ENCODE assay signal across 28 mouse cellular contexts in the genomic region with DNA sequence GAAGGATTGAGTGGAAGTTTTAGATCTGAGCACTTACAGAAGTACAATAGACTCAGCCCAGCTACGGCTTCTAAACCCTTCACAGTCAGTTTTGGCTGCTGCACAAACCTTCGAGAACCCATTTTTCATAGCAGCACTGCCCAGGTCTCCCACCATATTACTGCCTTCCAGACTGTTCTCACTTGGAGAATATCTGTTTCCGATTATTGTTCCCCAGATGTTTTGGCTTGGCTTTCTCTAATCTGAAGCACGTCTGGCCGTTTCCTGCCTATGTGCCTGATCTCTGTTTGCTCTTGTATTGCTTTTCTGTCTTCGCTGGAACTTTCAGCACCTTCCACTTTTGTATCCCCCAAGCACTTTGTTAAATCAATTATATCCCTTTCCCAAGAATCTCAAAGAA.
A peak's percentile ranks its signal among the peaks of the same experiment; 100 is the strongest.
DNase-seq lines count a peak whose midpoint lies in the region; ATAC-seq and TF ChIP-seq lines count a peak whose summit lies in the region.
"Had no signal": no experiment of that assay in that cellular context is flagged by ENCODE, and none has a peak within 500 bp of the region (broad histone marks: within the 10 kb centered on the region; RNA-seq: fewer than 3 reads in every experiment).

No protein-coding gene starts in this region.

- ATAC-seq in heart, embryonic 16.5 days (replicated peaks; ENCODE audit: extremely low read depth, insufficient read depth, low FRiP score), result peak; percentile 45
- ATAC-seq in lung, embryonic 14.5 days (ENCODE audit: insufficient read depth), result no peak
- ATAC-seq in lung, postnatal 0 days, result no peak
- ATAC-seq: activated CD4-positive, CD25-positive, alpha-beta regulatory T cell, adult 4 months; forebrain, postnatal 0 days had no signal

- no peak overlapping the region for H3K4me3 ChIP-seq in heart, embryonic 16.5 days (ENCODE audit: low read length)
- H3K4me3 ChIP-seq in lung, embryonic 14.5 days (ENCODE audit: low read depth, low read length), result no peak overlapping the region
- H3K4me3 ChIP-seq in lung, postnatal 0 days (ENCODE audit: low read depth, low read length), result no peak overlapping the region
- H3K4me3 ChIP-seq in limb, embryonic 10.5 days, result no peak overlapping the region
- H3K4me3 ChIP-seq: embryonic facial prominence, embryonic 15.5 days; forebrain, embryonic 12.5 days; hindbrain, embryonic 10.5 days; hindbrain, embryonic 15.5 days; left cerebral cortex, adult 2 months; limb, embryonic 15.5 days; liver, embryonic 13.5 days had no signal

- TF ChIP-seq EP300 in lung, postnatal 0 days (IDR thresholded peaks at IDR 0.05), result no peak

- H3K27me3 ChIP-seq in heart, embryonic 16.5 days (ENCODE audit: control insufficient read depth, insufficient read depth, low read length), result no peaks in the 10 kb centered on the region
- H3K27me3 ChIP-seq in lung, embryonic 14.5 days (ENCODE audit: insufficient read depth, low read length), result no peaks in the 10 kb centered on the region
- no peaks in the 10 kb centered on the region for H3K27me3 ChIP-seq in lung, postnatal 0 days (replicated peaks; ENCODE audit: insufficient read depth, low read length)
- H3K27me3 ChIP-seq in limb, embryonic 10.5 days (ENCODE audit: low read depth, poor library complexity, severe bottlenecking), result no peaks in the 10 kb centered on the region
- H3K27me3 ChIP-seq: embryonic facial prominence, embryonic 15.5 days; forebrain, embryonic 12.5 days; hindbrain, embryonic 15.5 days; limb, embryonic 15.5 days; liver, embryonic 13.5 days had no signal

- no peak for TF ChIP-seq CTCF in lung, embryonic 14.5 days (IDR thresholded peaks at IDR 0.05; ENCODE audit: low read depth)
- no peak for TF ChIP-seq CTCF in lung, postnatal 0 days (IDR thresholded peaks at IDR 0.05)

- H3K27ac ChIP-seq in heart, embryonic 16.5 days (ENCODE audit: low read length), result 0 out of 2 replicates have a peak overlapping the region, but pooled peaks have one; percentile 23
- no peak overlapping the region for H3K27ac ChIP-seq in lung, embryonic 14.5 days (ENCODE audit: low read depth)
- H3K27ac ChIP-seq in lung, postnatal 0 days (ENCODE audit: low read length), result no peak overlapping the region
- H3K27ac ChIP-seq in limb, embryonic 10.5 days, result peak overlapping the region; percentile 30; the same call in 1 of the 2 replicates
- H3K27ac ChIP-seq: embryonic facial prominence, embryonic 15.5 days; forebrain, embryonic 12.5 days; hindbrain, embryonic 10.5 days; hindbrain, embryonic 15.5 days; left cerebral cortex, adult 2 months; limb, embryonic 15.5 days; liver, embryonic 13.5 days had no signal

- no peaks in the 10 kb centered on the region for H3K36me3 ChIP-seq in heart, embryonic 16.5 days (ENCODE audit: control insufficient read depth, insufficient read depth)
- no peaks in the 10 kb centered on the region for H3K36me3 ChIP-seq in lung, embryonic 14.5 days (ENCODE audit: insufficient read depth)
- H3K36me3 ChIP-seq in lung, postnatal 0 days (ENCODE audit: insufficient read depth, low read length), result no peaks in the 10 kb centered on the region
- H3K36me3 ChIP-seq in limb, embryonic 10.5 days, result no peaks in the 10 kb centered on the region
- H3K36me3 ChIP-seq: embryonic facial prominence, embryonic 15.5 days; forebrain, embryonic 12.5 days; hindbrain, embryonic 10.5 days; hindbrain, embryonic 15.5 days; limb, embryonic 15.5 days; liver, embryonic 13.5 days had no signal

- H3K4me2 ChIP-seq in heart, embryonic 16.5 days (ENCODE audit: low read depth, low read length), result no peak overlapping the region
- H3K4me2 ChIP-seq in lung, embryonic 14.5 days, result no peak overlapping the region
- H3K4me2 ChIP-seq in lung, postnatal 0 days (replicated peaks; ENCODE audit: low read depth, low read length), result no peak overlapping the region
- H3K4me2 ChIP-seq: embryonic facial prominence, embryonic 15.5 days; forebrain, embryonic 12.5 days; hindbrain, embryonic 15.5 days; limb, embryonic 15.5 days; liver, embryonic 13.5 days had no signal

- 0 out of 2 replicates have a peak, but pooled peaks cover 6% of the 10 kb centered on the region for H3K4me1 ChIP-seq in heart, embryonic 16.5 days (ENCODE audit: control insufficient read depth, insufficient read depth, low read length)
- H3K4me1 ChIP-seq in lung, embryonic 14.5 days (ENCODE audit: insufficient read depth), result no peaks in the 10 kb centered on the region
- H3K4me1 ChIP-seq in lung, postnatal 0 days (ENCODE audit: insufficient read depth, low read depth, low read length), result peaks cover 3% of the 10 kb centered on the region; the same call in 1 of the 2 replicates
- peaks cover 34% of the 10 kb centered on the region for H3K4me1 ChIP-seq in limb, embryonic 10.5 days
- H3K4me1 ChIP-seq: hindbrain, embryonic 15.5 days; liver, embryonic 13.5 days had no signal

- no peak for DNase-seq in heart, adult 8-10 months (ENCODE audit: low spot score)
- peak; percentile 40 for DNase-seq in lung, embryonic 14.5 days
- DNase-seq in lung, postnatal 0 days (ENCODE audit: low spot score), result no peak
- DNase-seq in limb, embryonic 10.5 days (ENCODE audit: low spot score), result no peak
- no peak for DNase-seq in layer of hippocampus, postnatal 10 days (ENCODE audit: low spot score in 2 of 2)
- DNase-seq: adrenal gland, adult 2 months; adrenal gland, postnatal 36 days; B cell, adult 2 months; cerebellum, adult 2 months; cerebellum, postnatal 14 days; forebrain, postnatal 0 days; gastrocnemius, postnatal 14 days; kidney, adult 2 months; kidney, postnatal 10 days; layer of hippocampus, adult 9-11 months; liver, embryonic 13.5 days; lung, adult 18-20 months; lung, postnatal 14 days; midbrain, embryonic 14.5 days; right cerebral cortex, postnatal 14 days had no signal

- 48% methylated on average over 6 of the region's 6 CpGs for WGBS in heart, embryonic 16.5 days
- 47% methylated on average over 6 of the region's 6 CpGs for WGBS in lung, embryonic 14.5 days
- 50% methylated on average over 6 of the region's 6 CpGs for WGBS in lung, postnatal 0 days
- 43% methylated on average over 6 of the region's 6 CpGs for WGBS in limb, embryonic 10.5 days

- H3K9ac ChIP-seq in heart, embryonic 16.5 days (ENCODE audit: low read length), result no peak overlapping the region
- no peak overlapping the region for H3K9ac ChIP-seq in lung, embryonic 14.5 days
- no peak overlapping the region for H3K9ac ChIP-seq in lung, postnatal 0 days (replicated peaks; ENCODE audit: low read depth)
- H3K9ac ChIP-seq: embryonic facial prominence, embryonic 15.5 days; forebrain, embryonic 12.5 days; forebrain, postnatal 0 days; hindbrain, embryonic 15.5 days; limb, embryonic 15.5 days; liver, embryonic 13.5 days had no signal

- no peaks in the 10 kb centered on the region for H3K9me3 ChIP-seq in heart, embryonic 16.5 days (replicated peaks; ENCODE audit: control insufficient read depth, low read length)
- no peaks in the 10 kb centered on the region for H3K9me3 ChIP-seq in lung, embryonic 14.5 days (ENCODE audit: low read depth, low read length)
- no peaks in the 10 kb centered on the region for H3K9me3 ChIP-seq in lung, postnatal 0 days (ENCODE audit: low read length)
- no peaks in the 10 kb centered on the region for H3K9me3 ChIP-seq in limb, embryonic 10.5 days (replicated peaks)
- H3K9me3 ChIP-seq: embryonic facial prominence, embryonic 15.5 days; forebrain, embryonic 12.5 days; hindbrain, embryonic 10.5 days; hindbrain, embryonic 15.5 days; limb, embryonic 15.5 days; liver, embryonic 13.5 days had no signal

Comparison
In these comparisons a context has a peak if more than half of its experiments do, and no peak if none do; other contexts are left out.
1. H3K27ac ChIP-seq: peak in heart, embryonic 16.5 days (single experiment) and limb, embryonic 10.5 days (single experiment); none in lung, embryonic 14.5 days (single experiment) and lung, postnatal 0 days (single experiment).